Mouse (Mus musculus) adrenal gland (tissue): Measurements from ENCODE around the gene Aig1.

Source experiments
- intact Hi-C: fragments of 180-260 bp; cut with DNase I; formaldehyde crosslinking; loops from one replicate; pipeline ENCODE4 v1.15.1; 2025

Gene Aig1

DNA sequence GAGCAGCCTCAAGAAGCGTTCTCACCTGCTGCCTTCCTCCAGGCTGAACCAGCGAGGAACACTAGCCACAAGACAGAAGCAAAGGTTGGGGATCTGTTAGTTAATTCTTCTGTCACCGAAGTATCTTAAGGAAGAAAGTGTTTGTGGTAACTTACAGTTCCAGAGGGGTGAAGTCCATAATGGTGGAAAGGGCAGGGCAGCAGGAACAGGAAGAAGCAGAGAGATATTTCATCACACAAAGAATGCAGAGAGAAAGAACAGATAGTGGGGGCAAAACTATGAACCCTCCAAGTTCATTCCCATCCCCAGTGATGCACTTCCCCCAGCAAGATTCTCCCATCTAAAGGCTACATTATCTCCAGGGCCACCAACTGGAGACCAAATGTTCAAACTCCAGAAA is 13.7 kb downstream of the Aig1 start:
- intact Hi-C loops = no loop called here

- intact Hi-C loops = no loop called here
Observed at GRCm38 (mm10) chr10:13850071-13850470, 18.7 kb downstream of the Aig1 start.

- intact Hi-C loops = no loop called here
Observed at GRCm38 (mm10) chr10:13849205-13849604, 19.6 kb downstream of the Aig1 start.

GRCm38 (mm10) chr10:13844864-13845263 is 23.9 kb downstream of the Aig1 start:
- intact Hi-C loops = no loop called here

- intact Hi-C loops = no loop called here
Observed at GRCm38 (mm10) chr10:13843746-13844145, 25.0 kb downstream of the Aig1 start.

GRCm38 (mm10) chr10:13842855-13843254 is 25.9 kb downstream of the Aig1 start:
- intact Hi-C loops = no loop called here

GRCm38 (mm10) chr10:13838511-13839126 is 30.2 kb downstream of the Aig1 start:
- intact Hi-C loops = no loop called here

DNA sequence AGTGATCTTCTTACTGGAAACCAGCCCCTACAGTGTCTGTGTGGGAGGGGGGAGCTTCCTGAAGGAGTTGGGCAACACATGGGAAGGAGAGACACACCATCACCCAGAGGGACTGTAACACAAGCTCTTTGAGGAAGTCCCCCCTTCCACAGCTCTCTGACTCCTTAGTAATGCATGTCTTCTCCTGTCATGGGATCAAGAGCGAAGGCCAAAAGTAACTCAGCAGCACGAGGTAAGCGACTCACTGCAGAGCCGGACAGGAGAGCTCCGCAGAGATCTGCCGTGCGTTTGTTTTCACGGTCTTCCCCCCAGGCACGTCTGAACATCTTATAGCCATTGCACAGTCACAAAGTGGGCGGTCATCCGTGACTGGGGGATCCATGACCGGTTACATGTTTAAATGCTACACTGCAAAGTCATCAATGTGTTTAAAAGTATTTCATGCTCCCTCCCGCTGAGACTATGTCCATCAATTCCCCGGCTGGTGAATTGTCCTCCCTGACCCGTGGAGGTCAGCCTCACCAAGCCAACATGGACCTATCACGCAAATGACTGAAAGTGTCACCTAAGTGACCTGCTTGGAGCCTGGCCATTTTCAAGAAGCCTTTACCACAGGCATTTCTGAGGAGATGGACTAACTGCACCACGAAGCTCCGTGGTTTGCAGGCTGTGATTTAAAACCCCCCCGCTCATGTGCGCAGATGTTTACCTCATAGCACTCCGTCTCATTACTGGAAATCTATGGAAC is 30.9 kb downstream of the Aig1 start:
- intact Hi-C loops = no loop called here

GRCm38 (mm10) chr10:13836956-13837355 is 31.8 kb downstream of the Aig1 start:
- intact Hi-C loops = no loop called here

DNA sequence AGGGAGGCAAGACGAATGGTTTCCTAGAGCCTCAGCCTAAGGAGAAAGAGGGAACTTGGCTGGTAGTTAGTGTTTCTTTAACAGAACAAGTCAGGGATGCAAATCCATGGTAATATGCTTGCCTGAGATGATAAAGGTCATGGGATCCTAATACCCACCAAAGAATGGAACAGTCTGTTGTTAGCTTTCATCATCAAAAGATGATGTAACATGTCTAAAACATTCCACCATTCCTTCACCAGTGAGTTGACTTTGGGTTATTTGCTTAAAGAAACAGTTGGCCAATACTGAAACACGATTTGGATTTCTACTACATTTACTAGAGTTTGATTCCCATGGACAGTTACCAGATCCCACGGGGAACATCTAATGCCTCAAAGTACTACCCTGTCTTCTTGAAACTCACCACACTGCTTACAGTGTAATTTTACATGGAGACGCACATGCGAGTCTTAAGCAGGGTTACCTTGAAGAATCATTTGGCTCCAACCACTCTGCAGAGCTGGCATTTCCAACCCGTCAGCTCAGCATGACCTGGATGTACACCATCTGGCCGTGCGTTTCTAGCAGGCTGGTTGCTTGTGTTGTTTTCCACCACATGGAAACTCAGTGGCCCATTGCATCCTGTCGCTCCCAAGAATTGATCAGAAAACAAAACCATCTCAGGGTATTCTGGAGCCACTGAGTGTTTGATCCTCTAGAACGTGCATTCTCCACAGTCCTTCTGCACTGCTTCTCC is 32.9 kb downstream of the Aig1 start:
- intact Hi-C loops = no loop called here

DNA sequence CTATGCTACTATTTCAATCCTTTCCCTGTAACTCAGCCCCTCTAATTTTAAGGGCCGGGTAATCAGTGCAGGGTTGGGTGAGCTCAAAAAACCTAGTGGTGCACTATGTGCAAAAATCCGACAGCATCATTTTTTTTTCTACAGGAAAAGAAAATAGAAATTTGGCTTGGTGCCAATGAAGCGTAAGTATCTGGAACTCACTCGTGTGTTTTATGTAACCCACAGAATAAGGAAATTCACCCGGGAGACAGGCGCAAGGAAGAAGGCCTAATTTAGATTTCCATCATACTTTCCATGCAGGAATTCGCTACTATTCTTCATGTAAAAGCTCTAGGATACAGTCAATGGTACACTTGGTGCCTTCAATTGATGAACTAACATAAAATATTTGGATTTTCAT is 34.7 kb downstream of the Aig1 start:
- intact Hi-C loops = no loop called here

GRCm38 (mm10) chr10:13833066-13833566 is 35.7 kb downstream of the Aig1 start:
- intact Hi-C loops = no loop called here

DNA sequence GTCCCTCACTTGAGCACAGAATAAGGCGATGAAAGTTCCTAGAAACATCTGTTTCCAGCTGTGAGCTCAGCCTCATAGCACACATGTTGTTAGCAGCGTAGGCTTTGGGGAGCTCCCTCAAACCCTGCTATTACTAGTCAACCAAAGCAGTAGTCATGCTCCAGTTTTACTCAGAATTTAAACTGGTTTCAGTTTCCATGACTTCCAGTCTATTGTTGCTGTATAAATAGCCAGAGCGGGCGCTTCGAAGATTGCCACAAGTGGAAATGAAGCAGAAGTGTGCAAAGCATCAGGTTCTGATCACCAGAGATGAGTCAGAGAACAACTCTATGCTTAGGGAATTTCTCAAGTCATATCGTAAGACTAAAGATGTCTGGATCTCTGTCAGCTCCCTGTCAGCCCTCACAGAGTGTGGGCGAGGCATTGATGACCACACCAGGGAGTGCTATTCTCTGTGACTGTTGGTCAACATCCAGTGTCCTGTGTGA is 36.2 kb downstream of the Aig1 start:
- intact Hi-C loops = no loop called here

DNA sequence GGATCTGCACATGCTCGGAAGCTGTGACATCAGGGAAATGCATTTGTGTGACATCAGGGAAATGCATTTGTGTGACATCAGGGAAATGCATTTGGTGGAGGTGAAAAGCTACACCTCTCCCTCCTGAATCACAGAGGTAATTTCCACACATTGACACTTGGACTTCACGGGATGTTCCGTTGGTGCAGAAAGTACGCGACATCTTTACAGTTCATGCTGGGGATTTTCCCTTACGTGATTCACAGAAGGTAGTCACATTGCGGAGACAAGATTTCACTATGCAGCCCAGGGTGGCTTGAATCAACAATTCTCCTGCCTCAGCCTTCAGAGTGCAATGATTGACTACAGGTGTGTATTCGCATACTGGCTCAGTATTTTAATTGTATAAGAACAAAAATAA is 41.6 kb downstream of the Aig1 start:
- intact Hi-C loops = no loop called here

DNA sequence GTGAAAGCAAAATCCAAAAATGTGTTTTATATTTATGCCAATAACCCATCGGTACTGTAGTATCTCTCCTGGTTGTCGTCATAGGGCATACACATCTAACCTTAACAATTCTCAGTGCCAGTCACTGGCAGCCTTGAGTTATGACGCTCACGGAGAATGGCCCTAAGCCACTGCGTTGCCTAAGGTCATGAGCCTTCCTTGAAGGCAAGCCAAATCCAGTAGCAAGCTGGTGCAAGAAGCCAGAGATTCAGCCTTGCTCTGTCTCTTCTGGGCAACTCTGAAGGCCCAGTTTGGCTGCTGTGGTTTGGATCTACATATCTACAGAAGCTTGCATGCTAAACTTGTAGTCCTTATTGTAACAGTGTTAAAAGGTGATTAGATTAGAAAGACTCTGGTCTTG is 55.2 kb downstream of the Aig1 start:
- intact Hi-C loops = no loop called here

DNA sequence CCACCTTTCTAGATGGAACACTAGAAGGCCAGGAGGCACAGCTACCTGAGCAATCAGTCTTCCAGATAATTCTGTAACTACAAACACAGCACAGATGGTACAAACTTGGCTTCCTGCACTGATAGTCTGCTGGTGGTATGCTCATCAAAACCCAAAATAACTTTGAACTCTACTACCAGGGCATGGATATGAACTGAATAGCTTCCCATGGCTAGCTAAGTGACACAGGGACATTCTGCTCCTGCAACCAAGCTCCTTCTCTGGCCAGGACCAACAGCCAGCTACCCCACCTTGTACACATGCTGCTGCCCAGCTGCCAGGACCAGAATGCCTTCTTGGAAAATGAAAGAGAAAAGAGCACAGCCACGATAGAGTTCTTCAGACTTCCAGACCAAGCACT is 60.5 kb downstream of the Aig1 start:
- intact Hi-C loops = no loop called here

GRCm38 (mm10) chr10:13806806-13807205 is 62.0 kb downstream of the Aig1 start:
- intact Hi-C loops = no loop called here

- intact Hi-C loops = no loop called here
Observed at GRCm38 (mm10) chr10:13801296-13801695, 67.5 kb downstream of the Aig1 start.

- intact Hi-C loops = no loop called here
Observed at GRCm38 (mm10) chr10:13793458-13793857, 75.3 kb downstream of the Aig1 start.

DNA sequence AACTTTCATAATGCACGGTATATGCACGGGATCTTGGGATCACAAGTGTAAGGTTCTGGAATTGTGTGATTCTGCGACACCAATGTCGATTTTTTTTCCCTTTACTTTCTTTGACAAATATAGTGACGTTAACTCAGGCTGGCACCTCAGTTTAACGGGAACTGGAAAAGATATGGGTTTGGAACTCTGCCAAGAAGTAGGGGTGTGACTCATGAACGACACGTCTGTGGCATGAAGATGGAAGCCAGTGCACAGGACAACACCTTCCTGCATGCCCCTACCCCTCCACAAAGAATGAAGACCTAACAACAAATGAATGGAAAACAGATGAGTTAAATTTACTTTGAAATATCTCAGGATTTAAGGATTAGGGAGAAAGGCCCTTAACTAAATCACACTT is 76.0 kb downstream of the Aig1 start:
- intact Hi-C loops = no loop called here

DNA sequence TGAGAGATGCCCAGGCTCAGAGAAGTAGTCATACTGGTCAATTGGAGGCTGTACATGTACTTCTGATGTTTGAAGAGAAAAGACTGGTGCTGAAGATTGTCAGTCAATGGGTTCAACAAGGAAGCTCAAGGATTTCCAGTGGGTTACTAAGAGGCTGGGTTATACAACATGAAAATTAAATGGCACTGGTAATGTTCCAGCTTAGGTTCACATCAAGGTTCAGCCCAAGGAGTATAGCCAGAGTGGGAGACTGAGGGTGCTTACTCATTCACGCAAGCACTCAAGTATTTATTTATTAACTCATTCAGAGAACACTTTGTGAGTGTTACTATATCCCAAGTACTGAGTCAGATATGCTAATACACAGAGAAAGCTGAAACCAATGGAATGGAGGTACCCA is 79.2 kb downstream of the Aig1 start:
- intact Hi-C loops = no loop called here

DNA sequence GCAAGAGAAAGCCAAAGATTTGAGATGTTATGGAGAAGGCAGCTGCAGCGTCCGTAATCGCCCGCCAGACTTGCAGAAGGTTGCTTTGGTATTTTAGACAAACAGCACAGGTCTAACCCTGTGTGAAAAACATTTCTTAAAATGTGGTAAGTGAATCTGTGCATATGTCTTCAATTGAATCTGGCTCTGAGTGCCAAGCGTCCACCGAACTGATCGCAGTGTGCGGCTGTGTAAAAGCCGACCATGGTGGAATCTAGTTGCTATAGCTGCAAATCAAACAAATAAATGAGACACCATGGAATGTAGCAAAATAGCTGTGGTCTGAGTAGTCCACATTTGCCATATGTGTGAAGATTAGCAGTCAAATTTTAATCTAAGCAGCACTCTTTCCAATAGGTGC is 80.7 kb downstream of the Aig1 start:
- intact Hi-C loops = no loop called here
